Mouse (Mus musculus) urinary bladder, postnatal 10 days (tissue): Measurements from ENCODE around the gene 2210011C24Rik.
"Not testable (repeated sequence)": the region's sequence is repeated elsewhere in the genome, so short reads cannot be mapped to it uniquely, and the experiment has no call there.

ENCODE experiments used
- DNase-seq: peaks from one replicate; pipeline ENCODE4 v3.0.0; 2022; ENCODE audit warnings: low spot score

2210011C24Rik gene

DNA sequence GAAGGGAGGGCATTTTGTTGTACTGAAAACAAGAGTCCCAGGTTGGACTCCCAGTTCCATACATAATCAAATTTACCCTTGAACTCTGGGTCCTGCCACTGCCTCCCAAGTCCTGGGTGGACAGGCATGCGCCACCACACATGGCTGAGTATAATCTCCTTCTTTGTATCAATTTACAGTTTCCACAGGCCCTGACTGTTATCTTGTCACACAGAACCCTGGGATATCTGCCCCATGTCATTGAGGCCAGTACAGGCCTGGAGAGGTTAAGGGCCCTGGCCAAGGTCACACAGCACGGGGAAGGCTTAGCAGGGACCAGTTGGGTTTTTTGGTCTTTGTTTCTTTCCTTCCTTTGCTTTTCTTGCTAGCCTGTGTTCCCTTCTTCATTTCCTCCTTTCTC is 19.5 kb downstream of the 2210011C24Rik start:
- DNase-seq = no peak

DNA sequence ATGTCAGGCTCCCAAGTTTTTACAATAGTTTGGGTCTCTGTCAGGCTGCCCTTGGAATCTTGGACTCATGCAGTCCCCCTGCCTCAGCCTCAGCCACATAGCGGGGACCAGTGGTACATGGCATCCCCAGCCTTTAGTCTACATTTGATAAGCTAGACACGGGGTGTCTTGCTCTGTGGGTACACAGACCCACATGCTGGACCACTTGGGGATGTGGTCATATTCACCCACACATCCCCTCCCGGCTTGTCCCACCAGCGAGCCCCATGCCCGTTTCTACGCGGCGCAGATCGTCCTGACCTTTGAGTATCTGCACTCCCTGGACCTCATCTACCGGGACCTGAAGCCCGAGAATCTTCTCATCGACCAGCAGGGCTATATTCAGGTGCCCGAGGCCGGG is 21.8 kb downstream of the 2210011C24Rik start:
- no peak for DNase-seq

DNA sequence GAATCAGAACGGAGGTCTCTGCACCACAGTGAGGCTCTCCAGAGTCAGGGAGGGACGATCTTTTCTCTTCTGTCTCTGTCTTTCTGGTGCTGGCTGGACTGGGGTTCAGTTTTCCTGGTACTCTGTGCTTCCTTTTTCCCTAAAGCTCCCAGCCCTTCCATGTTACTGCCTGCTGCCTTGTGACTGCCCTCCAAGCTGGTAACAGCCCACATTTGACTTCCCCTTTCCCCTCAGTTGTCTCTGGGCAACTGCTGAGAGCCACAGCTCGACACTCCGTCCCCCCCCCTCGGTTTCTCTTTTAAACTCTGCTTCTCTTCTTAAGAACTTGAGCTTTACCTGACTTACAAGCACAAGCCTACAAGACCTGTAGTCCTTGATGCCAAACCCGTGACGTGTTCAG is 22.7 kb downstream of the 2210011C24Rik start:
- no peak for DNase-seq

DNA sequence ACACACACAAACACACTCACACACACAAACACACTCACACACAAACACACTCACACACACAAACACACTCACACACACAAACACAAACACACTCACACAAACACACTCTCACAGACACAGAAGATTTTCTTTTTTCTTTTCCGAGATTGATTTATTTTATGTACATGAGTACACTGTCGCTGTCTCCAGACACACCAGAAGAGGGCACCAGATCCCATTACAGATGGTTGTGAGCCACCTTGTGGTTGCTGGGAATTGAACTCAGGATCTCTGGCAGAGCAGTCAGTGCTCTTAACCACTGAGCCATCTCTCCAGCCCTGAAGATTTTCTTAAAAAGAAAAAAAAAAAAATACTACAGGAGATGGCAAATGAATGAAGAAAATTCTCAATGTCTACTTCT is 28.7 kb downstream of the 2210011C24Rik start:
- DNase-seq = not testable (repeated sequence)

DNA sequence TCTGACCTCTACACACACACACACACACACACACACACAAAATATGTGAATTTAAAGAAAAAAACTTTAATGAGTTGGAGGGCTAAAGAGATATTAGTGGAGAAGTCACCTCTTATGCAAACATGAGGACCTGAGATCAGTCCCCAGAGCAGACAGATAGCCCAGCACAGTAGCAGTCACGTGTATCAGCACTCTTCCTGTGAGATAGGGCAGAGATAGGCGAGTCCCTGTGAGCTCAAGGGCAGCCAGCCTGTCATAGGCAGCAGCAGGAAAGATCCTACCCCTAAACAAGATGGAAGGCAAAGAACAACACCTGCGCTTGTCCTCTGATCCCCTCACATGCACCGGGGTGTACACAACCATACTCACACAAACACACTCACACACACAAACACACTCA is 29.5 kb downstream of the 2210011C24Rik start:
- DNase-seq = no peak

DNA sequence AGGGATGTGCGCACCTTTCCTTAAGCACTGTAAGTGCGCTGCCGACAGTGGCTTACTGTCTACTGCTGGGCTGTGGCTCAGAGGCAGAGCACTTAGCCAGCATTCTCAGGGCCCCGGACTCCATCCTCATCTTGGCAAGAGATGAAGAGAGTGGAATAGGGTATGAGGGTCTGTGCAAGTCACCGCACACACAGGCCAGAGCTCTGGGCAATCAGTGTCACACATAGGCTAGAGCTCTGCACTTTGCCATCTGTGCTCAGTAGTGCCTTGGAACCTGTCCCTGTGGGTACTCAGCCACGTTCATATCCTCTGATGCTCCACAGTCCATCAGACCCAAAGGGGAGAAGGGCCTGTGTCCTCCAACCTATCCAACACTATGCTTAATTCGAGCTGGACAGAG is 30.4 kb downstream of the 2210011C24Rik start:
- DNase-seq = no peak

DNA sequence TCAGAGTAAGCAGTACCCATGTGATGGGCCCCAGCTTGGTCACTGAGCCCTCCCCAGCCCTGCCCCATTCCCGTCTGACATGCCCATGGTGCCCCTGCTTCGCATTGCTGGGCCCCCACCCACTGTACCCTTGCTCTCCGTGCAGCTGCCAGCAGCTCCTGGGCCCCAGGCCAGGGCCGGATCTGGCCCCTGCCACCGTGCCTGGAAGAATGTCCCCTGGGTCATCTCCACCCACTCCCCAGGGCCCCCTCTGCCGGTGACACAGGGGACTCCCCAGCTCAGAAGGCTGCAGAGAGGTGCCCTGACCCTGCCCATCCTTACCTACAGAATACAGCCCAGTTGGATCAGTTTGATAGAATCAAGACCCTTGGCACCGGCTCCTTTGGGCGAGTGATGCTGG is 31.1 kb downstream of the 2210011C24Rik start:
- no peak for DNase-seq

DNA sequence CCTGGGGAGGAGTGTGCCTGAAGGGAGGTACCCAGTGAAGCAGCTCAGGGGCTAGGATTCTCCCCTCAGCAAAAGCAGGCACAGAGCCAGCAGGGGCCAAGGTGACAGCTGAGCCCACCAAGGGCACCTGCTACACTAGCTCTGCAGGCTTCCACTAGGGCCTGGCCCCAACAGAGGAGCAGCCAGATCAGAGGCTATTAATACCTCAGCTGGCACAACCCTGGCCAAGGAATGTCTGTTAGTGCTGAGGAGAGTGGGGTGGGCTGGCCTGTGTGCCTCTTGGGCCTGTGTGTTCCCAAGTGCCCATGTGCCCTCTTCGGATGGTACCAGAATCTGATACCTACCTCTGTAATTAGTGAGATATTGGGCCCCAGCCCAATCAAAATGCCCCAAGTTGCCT is 31.7 kb downstream of the 2210011C24Rik start:
- DNase-seq = no peak

DNA sequence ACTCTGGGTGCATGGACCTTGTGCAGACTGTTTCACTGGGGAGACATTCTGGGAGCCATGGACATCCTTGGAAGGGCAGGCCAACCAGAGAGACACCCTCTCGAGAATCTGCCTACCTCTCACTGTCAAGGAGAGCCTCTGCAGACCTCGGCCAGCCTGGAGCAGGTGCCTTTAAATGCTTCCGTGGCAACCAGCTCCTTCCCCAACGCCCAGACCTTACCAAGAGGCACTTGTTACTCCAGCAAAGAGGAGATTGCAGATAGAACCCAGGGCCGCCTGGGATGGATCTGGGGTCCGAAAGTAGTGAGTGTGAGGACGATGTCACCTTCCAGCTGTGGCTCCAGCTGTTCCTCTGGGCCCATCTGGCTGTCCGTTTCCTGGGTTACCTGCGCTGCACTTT is 33.8 kb downstream of the 2210011C24Rik start:
- DNase-seq = no peak

GRCm38 (mm10) chr8:83977646-83978045 is 34.3 kb downstream of the 2210011C24Rik start:
- no peak for DNase-seq

GRCm38 (mm10) chr8:83976779-83977350 is 35.1 kb downstream of the 2210011C24Rik start:
- no peak for DNase-seq

DNA sequence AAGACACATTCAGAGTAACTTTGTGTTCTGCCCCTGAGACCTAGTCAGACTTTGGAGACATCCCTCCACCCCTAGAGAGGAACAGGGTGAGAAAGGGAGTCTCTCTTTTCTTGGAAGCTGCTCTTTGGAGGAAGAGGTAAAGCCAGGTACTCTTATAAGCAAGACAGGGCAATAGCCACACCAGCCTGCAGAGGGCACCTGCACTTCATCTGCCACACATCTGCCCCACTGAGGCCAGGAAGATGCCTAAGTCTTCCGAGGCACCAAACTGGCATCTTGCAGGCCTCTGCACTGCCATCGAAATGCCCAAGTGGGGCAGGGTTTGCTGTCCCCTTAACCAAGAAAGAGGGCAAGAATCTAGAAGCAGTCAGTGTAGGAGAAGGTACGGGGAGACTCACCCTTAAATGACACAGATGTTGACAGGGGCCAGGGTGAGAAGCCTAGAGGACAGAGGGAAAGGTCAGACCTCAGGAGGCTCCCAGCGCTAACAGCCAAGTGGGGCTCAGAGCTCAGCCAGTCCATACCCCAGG is 35.8 kb downstream of the 2210011C24Rik start:
- DNase-seq = no peak

DNA sequence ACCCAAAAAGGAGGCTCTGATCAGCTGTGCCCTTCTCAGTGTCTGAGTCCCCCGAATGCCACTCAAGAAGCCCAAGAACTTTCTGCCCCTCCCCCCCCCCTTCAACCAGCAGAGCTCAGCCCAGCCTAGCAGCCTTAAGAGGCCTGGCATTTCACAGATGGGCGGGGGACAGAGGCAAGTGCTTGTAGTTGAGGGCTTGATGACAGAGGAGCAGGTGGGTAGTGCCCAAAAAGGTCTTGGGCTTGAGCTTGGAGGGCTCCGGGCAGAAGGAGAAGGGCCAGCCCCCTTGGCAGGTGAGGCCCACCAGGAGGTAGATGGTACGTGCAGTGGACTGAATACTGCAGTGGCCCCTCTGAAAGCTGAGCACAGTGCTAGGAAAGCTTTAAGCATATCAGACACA is 37.5 kb downstream of the 2210011C24Rik start:
- DNase-seq = no peak

DNA sequence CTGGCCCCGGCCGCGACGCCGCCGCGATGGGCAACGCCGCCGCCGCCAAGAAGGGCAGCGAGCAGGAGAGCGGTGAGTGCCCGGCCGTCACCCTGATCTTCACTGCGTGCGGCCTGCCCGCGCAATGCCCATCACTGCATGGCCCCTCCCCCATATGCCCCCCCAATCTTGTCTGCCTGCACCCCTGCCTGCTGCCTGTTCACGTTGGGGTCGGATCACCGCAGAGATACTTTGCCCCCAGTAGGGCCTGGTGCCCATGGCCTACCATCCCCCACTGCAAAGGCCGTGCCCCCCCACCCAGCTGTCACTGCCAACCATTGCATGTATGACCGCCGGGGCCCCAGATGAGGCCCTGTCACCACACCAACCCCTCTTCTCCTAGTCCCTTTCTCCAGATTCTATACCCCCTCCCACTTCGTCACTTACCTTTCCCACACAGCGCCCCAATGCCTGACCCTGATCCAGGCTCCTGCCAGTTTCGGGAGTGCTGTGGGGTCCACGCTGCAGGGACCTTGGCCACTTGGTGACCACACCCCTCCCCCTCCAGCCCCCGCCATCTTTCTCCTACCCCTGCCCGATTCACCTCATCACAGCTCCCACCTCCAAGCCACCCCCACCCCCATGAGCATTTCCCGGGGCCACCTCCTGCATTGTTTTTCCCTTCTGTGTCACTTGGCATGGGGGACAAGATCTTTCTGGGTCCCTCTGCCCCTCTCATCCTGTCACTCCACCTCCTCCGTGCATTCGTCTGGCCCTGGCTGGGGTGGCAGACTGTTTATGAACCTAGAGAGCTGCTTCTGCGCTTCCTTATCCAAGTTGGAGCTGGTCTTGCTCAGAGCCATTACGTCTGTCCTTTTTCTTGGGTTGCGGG is 38.6 kb downstream of the 2210011C24Rik start:
- DNase-seq = no peak

GRCm38 (mm10) chr8:83972150-83973120 is 39.5 kb downstream of the 2210011C24Rik start, which contains the start of gene Prkaca:
Gene Prkaca (plus strand): TSS chr8:83972993.
- peak; percentile 92 for DNase-seq

DNA sequence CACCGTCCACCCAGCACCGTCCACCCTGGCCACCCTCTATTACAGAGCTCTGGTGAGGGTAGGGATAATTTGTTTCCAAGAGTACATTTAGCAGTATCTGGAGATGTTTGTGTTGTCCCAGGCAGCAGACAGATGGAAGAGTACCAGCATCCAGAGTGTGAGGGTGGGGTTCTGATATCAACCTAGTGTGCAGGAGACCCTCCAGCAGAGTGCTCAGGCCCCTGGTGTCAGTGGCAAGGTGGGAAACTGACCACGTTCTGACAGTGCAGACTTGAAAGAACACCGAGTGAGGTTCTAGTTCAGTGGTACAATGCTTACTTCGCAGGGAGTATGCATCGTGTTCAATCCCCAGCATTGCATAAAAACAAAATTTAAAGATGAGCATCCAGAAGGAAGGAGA is 40.3 kb downstream of the 2210011C24Rik start:
- no peak for DNase-seq

- no peak for DNase-seq
Observed at GRCm38 (mm10) chr8:83971121-83971520, 40.9 kb downstream of the 2210011C24Rik start.

DNA sequence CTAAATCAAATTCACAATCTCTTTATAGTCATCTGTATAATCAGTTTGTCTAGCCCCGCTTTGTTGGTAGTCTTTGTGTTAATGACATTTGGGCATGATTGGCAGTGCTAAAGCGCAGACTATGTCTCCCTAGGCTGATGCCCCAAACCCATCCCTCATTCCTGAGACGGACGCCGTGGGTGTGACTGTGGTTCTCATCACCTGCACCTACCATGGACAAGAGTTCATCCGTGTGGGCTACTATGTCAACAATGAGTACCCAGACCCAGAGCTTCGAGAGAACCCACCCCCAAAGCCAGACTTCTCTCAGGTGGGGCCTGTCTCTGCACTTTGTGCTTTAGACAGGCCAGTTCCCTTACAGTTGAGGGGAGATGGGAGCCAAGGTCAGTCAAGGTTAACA is 44.3 kb downstream of the 2210011C24Rik start:
- DNase-seq = no peak

DNA sequence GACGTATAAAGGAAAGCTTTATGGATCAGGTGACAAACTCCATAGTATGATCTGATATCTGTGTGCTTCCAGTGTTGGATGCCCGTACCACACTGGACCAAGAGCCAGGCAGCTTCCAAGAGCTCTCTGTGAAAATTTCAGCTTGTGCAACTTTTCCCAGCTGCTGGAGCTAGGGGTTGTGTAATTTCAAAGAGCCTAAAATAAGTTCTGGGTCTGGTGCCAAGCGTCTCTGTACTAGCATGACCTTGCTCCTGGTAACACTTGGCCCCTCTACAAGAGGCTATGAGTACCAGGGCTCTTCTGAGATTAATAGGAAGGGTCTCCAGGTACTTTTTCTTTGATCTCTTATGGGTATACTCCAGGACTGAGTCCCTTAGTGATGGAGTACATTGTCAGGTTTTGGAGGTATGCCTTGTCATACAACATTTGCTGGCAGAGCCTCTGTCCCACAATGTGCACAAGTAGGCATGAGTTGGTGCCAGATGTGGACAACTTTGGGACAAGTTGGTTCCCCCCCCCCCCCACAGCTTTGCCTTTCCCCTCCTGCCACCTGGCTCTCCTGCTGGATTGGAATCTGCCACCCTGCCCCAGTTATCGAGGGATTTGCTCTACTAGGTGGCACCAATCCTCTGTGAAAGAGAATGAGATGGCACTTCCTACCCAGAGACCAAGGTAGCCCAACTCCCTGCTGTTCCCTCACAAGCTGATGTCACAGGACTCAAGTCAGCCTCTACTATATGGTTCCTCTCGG is 47.8 kb downstream of the 2210011C24Rik start:
- DNase-seq = no peak
